Mouse (Mus musculus): Measurements from ENCODE around the gene Ankrd66. TPM values are rescaled to one million over a fixed set of nuclear protein-coding genes. Genes with fewer than 3 reads are reported as not detected.

Ankrd66 gene
- 0.20 TPM in 1 of 2 replicates, not detected in the other for polyA plus RNA-seq (2015; fragmentation: Nextera tagmentation; extraction: Ambion mirVana)

DNA sequence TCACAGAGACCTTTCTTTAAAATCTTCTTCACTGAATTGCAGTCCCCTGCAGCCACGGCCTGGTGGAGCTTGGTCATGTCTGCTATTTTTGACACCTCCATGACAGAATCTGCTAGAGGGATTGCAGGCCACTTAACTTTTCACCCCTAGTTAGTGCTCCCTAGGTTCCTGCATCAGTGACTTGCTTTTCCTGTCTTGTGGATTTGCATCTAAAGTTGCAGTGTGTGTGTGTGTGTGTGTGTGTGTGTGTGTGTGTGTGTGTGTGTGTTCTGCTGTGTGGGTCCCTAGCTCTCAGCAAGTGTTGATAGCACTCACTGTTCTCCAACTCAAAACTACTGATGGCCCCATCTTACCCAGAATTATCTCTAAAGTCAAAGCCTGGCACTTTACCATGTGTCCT lies at the start of gene Ankrd66:
Gene Ankrd66 (minus strand): TSS at position 101 of the 400 bp plus-strand sequence.
- Histone ChIP-seq H3K9ac (replicated peaks) (no peak within 1 kb of the TSS), H3K4me3 (replicated peaks) (no peak within 1 kb of the TSS), H3K4me2 (replicated peaks) (no peak within 1 kb of the TSS), H3K36me3 (no peaks in the 10 kb centered on the region), H3K27ac (no peak within 1 kb of the TSS), H3K9me3 (no peaks in the 10 kb centered on the region), H3K27me3 (no peaks in the 10 kb centered on the region), H3K4me1 (replicated peaks) (no peaks in the 10 kb centered on the region)
- 80% methylated on average over 1 of the region's 1 CpGs for WGBS
- ATAC-seq = no peak

DNA sequence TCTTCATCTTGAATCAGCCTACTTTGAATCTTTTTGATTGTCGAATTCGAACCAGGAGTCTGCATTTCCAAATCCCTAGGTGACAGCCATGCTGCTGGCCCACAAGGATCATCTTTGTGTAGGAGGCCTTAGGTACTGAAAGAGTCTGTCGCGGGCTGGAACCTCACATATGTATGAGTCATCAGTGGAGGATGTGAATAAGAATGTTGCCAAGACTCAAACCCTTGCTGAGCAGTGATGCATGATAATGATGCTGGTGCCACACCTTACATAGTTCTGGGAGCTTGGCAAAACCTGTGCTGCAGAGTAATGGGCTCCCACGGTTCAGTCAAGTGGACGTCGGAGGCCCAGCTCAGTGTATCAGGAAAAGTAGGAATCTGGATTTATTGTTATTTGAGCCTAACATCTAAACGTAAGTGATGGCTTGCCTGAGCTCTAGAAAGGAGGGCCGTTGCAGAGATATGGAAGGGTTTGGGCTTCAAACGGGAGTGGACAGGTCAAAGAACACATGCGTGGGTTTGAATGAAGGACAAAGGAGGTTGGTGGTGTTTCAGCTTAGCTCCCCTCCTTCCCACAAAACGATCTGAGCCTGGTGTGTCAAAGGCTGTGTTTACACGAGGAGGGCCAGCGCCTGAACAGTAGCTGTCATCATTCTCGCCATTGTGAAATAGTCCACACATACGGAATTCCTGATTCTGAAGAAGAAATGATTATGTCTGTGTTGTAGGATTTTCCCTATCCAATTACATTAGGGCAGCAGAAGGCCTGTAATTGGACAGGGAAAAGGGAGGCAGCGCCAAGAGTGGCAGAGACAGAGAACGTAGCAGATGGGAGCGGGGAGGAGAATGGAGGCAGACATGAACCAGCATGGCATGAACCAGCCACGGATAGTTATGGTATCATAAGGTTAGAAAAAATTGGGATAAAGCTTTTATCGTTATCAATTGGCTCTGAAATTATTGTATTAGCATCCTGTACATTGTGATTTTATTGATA lies 49.2 kb upstream of the Ankrd66 start:
- no peak for ATAC-seq
- Histone ChIP-seq H3K4me2 (replicated peaks) (no peak overlapping the region), H3K36me3 (no peaks in the 10 kb centered on the region), H3K27ac (no peak overlapping the region), H3K9ac (replicated peaks) (no peak overlapping the region), H3K4me3 (replicated peaks) (no peak overlapping the region), H3K9me3 (no peaks in the 10 kb centered on the region), H3K4me1 (replicated peaks) (no peaks in the 10 kb centered on the region), H3K27me3 (no peaks in the 10 kb centered on the region)
- WGBS = 91% methylated on average over 21 of the region's 21 CpGs

DNA sequence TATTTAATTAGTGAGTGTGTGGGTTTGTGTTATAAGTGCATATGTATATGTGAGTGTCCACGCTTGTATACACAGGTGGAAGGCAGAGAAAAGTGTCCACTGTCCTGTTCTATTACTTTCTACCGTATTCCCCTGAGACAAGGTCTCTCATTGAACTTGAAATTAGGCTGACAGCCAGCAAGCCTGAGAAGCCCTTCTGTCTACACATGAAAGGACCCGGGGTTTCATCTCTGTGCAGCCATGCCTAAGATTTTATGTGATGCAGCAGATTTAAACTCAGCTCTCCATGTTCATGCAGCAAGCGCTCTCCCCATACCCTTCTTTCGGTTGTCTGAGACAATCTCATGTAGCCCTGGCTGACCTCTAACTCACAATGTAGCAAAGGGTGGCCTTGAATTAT lies 47.1 kb upstream of the Ankrd66 start:
- Histone ChIP-seq H3K27ac (no peak overlapping the region), H3K27me3 (no peaks in the 10 kb centered on the region), H3K4me3 (replicated peaks) (no peak overlapping the region), H3K9me3 (no peaks in the 10 kb centered on the region), H3K4me1 (replicated peaks) (no peaks in the 10 kb centered on the region), H3K36me3 (no peaks in the 10 kb centered on the region), H3K9ac (replicated peaks) (no peak overlapping the region), H3K4me2 (replicated peaks) (no peak overlapping the region)
- ATAC-seq = no peak
- 81% methylated on average over 5 of the region's 5 CpGs for WGBS

DNA sequence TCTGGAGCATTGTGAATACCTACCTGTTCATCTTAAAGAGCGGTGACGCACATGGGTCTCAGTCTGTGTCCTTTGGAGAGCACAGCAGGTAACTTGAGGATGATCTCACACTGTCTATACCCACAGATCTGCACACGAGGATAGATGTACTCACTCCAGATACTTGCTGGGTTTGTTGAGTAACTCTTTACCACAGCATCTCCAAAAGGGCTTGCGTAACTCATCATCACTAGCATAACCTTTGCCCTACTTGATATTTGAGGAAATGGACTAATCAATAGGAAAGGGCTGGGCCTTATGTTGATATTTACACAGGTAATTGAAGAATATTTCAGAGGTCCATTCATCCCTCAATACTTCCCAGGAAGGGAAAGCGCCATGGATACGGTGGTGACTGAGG lies 46.3 kb upstream of the Ankrd66 start:
- Histone ChIP-seq H3K27ac (no peak overlapping the region), H3K27me3 (no peaks in the 10 kb centered on the region), H3K4me1 (replicated peaks) (no peaks in the 10 kb centered on the region), H3K4me3 (replicated peaks) (no peak overlapping the region), H3K9ac (replicated peaks) (no peak overlapping the region), H3K4me2 (replicated peaks) (no peak overlapping the region), H3K36me3 (no peaks in the 10 kb centered on the region), H3K9me3 (no peaks in the 10 kb centered on the region)
- ATAC-seq = no peak
- 95% methylated on average over 6 of the region's 6 CpGs for WGBS

DNA sequence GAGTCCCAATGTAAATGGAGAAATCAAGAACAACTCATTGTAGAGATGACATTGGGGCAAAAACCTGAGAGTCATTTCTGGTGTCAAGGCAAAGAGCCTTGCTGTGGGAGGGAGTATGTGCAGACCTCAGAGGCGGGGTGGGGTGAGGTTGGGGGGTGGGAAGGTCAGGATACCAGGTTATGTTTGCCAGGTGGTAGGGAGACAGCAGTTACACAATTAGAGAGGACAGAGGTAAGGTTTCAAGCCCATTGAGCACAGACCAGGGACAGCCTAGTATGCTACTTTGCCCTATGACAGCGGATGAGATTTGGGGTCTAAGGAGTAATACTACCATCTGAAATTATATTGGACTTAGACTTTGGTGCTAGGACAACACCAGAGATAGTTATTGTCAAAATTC lies 43.8 kb upstream of the Ankrd66 start:
- Histone ChIP-seq H3K9me3 (no peaks in the 10 kb centered on the region), H3K9ac (replicated peaks) (no peak overlapping the region), H3K4me1 (replicated peaks) (no peaks in the 10 kb centered on the region), H3K27me3 (no peaks in the 10 kb centered on the region), H3K4me3 (replicated peaks) (no peak overlapping the region), H3K27ac (no peak overlapping the region), H3K4me2 (replicated peaks) (no peak overlapping the region), H3K36me3 (no peaks in the 10 kb centered on the region)
- 95% methylated on average over 2 of the region's 2 CpGs for WGBS
- ATAC-seq = no peak

DNA sequence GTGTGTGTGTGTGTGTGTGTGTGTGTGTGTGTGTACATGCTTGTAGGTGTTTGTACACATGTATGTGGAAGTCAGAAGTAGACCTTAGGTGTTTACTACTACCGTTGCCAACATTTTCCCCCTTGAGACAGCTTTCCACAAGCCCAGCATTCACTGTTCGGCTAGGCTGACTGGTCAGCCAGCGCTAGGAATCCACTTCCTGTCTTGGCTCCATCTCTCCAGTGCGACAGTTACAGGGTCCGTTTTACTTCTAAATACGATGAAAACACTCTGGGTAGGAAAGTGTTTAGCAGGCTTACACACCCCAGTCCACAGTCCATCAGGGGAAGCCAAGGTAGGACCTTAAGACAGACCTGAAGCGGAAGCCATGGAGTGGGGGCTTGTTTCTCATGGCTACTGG lies 41.3 kb upstream of the Ankrd66 start:
- no peak overlapping the region for H3K27ac ChIP-seq
- 89% methylated on average over 7 of the region's 7 CpGs for WGBS
- H3K4me2 ChIP-seq (replicated peaks) = no peak overlapping the region
- no peak overlapping the region for H3K4me3 ChIP-seq (replicated peaks)
- no peak for ATAC-seq
- H3K36me3 ChIP-seq = no peaks in the 10 kb centered on the region
- no peak overlapping the region for H3K9ac ChIP-seq (replicated peaks)
- H3K9me3 ChIP-seq = no peaks in the 10 kb centered on the region
- peaks cover 11% of the 10 kb centered on the region for H3K4me1 ChIP-seq (replicated peaks)
- no peaks in the 10 kb centered on the region for H3K27me3 ChIP-seq

DNA sequence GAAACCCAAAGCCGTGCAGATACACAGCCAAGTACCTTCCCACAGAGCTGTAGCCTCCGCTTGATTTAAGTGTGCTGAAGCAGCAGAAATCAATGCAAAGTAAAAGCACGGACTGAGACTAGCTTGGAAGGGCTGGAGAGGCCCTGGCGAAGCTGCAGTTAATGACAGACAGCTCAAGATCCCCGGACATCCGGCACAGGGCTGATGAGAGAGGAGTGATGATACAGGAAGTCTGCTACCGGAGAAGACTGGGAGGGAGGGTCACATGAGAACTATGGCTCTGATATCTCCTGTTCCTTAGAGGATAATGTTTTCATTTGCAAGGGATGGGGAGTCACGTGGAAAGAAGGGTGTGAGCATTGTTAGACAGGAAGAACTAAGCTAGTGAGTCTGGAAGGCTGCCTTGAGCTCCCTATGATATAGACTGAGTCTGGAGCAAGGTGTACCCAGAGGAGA lies 37.6 kb upstream of the Ankrd66 start:
- Histone ChIP-seq H3K4me1 (replicated peaks) (peaks cover 11% of the 10 kb centered on the region), H3K4me3 (replicated peaks) (no peak overlapping the region), H3K27me3 (no peaks in the 10 kb centered on the region), H3K9me3 (no peaks in the 10 kb centered on the region), H3K36me3 (no peaks in the 10 kb centered on the region), H3K4me2 (replicated peaks) (peak overlapping the region; percentile 27), H3K9ac (replicated peaks) (no peak overlapping the region; the same call in 1 of the 2 replicates), H3K27ac (peak overlapping the region; percentile 41)
- WGBS = 22% methylated on average over 8 of the region's 8 CpGs
- ATAC-seq = peak; percentile 88

DNA sequence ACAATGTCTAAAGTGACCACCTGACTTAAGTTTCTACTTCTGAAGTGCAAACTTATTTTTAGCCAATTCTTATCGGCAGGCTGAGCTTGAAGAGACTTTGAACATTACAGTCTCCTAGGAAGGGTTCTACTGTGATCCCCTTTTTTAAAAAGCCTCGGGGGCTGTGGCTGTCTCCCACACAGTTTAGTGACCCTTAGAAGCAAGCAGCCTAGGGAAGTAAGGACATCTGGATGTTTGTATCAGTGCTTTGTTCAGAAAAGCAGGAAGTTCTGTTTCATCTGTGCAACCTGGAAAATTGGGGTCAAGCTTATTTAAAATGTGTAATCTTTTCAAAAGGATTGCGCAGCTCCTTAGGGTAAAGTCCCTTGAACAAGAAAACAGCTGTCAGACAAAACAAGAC lies 37.0 kb upstream of the Ankrd66 start:
- no peak overlapping the region for H3K4me3 ChIP-seq (replicated peaks)
- H3K27ac ChIP-seq = peak overlapping the region; percentile 41; the same call in 1 of the 2 replicates
- no peaks in the 10 kb centered on the region for H3K36me3 ChIP-seq
- H3K4me2 ChIP-seq (replicated peaks) = peak overlapping the region; percentile 27
- WGBS = 35% methylated on average over 3 of the region's 3 CpGs
- H3K4me1 ChIP-seq (replicated peaks) = peaks cover 11% of the 10 kb centered on the region
- H3K9ac ChIP-seq (replicated peaks) = no peak overlapping the region; the same call in 1 of the 2 replicates
- no peaks in the 10 kb centered on the region for H3K9me3 ChIP-seq
- H3K27me3 ChIP-seq = no peaks in the 10 kb centered on the region
- no peak for ATAC-seq

DNA sequence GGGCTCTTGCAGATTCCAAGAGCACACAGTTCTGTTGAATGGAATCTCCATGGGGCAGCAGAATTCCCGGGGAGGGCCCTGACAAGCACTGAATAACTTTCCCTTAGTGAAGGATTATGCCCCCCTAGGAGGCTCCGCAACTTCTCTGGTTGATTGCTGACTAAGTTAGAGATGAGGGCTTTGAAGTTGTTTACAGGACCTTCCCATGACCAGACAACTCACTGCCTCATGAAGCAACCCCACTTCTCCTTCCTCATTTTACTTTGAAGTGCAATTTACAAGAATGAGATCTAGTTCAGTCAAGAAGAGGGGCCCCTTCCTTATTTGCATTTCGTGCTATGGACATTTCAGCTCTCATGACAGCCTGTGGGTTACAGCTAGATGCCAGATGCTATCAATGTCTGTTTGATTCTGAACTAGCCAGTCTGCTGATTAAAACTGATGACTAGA lies 30.2 kb upstream of the Ankrd66 start:
- Histone ChIP-seq H3K4me1 (replicated peaks) (peaks cover 10% of the 10 kb centered on the region), H3K4me3 (replicated peaks) (no peak overlapping the region), H3K9ac (replicated peaks) (no peak overlapping the region), H3K4me2 (replicated peaks) (no peak overlapping the region), H3K9me3 (no peaks in the 10 kb centered on the region), H3K36me3 (no peaks in the 10 kb centered on the region), H3K27ac (no peak overlapping the region), H3K27me3 (no peaks in the 10 kb centered on the region)
- 9% methylated on average over 3 of the region's 3 CpGs for WGBS
- ATAC-seq = 0 out of 2 replicates have a peak, but pooled peaks have one; percentile 22

DNA sequence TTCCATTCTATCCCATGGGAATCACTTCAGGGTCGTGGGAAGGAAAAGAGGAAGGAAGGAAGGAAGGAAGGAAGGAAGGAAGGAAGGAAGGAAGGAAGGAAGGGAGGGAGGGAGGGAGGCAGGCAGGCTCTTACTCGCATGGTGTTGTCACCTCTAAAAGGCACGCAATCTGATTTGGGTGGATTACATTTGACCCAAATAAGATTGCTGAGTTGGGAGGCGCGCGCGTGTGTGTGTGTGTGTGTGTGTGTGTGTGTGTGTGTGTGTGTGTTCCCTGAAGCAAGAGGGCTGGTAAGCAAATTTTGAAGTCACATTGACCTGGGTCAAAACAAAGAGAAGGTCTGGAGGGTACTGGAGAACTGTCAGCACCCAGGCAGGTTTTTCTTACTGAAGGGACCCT lies 25.8 kb upstream of the Ankrd66 start:
- no peak overlapping the region for H3K4me2 ChIP-seq (replicated peaks)
- 48% methylated on average over 7 of the region's 7 CpGs for WGBS

DNA sequence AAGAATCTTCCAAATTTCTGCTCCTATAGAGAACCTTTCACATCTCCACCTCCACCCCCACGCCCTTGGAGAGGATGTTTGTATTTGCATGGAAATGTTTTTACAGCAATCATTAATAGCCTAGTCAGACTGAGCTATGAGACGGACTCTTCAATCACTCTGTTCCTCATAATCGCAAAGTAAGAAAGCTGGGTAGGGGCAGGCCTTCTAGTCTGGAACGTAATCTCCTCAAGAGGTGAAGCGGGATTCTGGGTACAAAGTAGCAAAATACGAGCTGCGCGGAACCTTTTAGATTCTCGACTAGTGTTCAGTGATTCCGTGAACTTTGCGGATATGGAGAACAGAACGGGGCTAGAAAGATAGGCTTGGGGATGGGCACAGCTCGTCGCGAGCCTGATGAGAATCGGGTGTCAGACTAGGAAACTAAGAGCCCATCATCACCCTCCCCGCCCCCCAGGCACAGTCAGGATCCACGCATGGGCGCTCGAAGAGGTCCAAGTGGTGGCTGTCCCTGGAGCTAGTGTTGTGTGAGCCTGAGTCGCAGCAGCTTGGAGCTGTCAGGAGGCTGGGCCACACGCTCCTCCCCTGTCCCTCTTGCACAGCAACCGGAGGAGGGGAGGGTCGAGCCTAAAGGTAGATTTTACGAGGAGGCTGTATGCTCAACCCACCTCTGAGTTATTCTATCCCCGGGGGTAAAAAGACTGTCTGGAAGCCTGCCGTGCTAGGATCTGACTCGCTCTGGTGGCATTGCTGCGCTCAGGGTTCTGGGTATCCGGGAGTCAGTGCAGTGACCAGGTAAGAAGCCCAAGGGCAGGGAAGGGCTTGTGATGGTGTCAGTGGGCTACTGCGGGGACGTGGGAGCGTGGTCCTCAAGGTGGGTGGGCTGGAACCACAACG lies 24.8 kb upstream of the Ankrd66 start, which contains the start of gene Pla2g7:
Gene Pla2g7 (plus strand): TSS at position 107 of the 897 bp plus-strand sequence.
- ATAC-seq = peak; percentile 91

More for the DNA sequence above, 25.8 kb upstream of the Ankrd66 start:
- no peaks in the 10 kb centered on the region for H3K36me3 ChIP-seq
- H3K9me3 ChIP-seq = no peaks in the 10 kb centered on the region
- no peaks in the 10 kb centered on the region for H3K27me3 ChIP-seq
- H3K4me1 ChIP-seq (replicated peaks) = peaks cover 22% of the 10 kb centered on the region
- H3K9ac ChIP-seq (replicated peaks) = no peak overlapping the region
- H3K4me3 ChIP-seq (replicated peaks) = no peak overlapping the region
- no peak for ATAC-seq
- no peak overlapping the region for H3K27ac ChIP-seq

More for the DNA sequence above, 24.8 kb upstream of the Ankrd66 start, which contains the start of gene Pla2g7:
- Histone ChIP-seq H3K27ac (no peak within 1 kb of the TSS), H3K27me3 (no peaks in the 10 kb centered on the region), H3K4me3 (replicated peaks) (peak within 1 kb of the TSS; percentile 52), H3K36me3 (no peaks in the 10 kb centered on the region), H3K9ac (replicated peaks) (peak within 1 kb of the TSS; percentile 66), H3K4me1 (replicated peaks) (peaks cover 15% of the 10 kb centered on the region), H3K4me2 (replicated peaks) (peak within 1 kb of the TSS; percentile 85), H3K9me3 (no peaks in the 10 kb centered on the region)
- WGBS = under 1% methylated on average over 34 of the region's 34 CpGs

Measured in midbrain, embryonic 13.5 days (tissue).